Mouse (Mus musculus): ENCODE data around the gene Nde1. TPM values are rescaled to one million over a fixed set of nuclear protein-coding genes. Genes with fewer than 3 reads are reported as not detected.
"Not testable (repeated sequence)": the region's sequence is repeated elsewhere in the genome, so short reads cannot be mapped to it uniquely, and the experiment has no call there.

The Nde1 gene
- total RNA-seq (2021), result 10 to 100 TPM; 13.2 to 13.4 TPM
- long read RNA-seq, experiment 1, transcript Nde1-201 (9 exons, 2,287 nt), result major isoform, 12 of 21 reads
- long read RNA-seq, experiment 1, partial matches to known transcripts, result 4 of 21 reads
- long read RNA-seq, experiment 1, other reads (novel, unspliced or antisense), result 3 of 21 reads
- long read RNA-seq, experiment 2, transcript Nde1-201 (9 exons, 2,287 nt), result major isoform, 5 of 12 reads
- long read RNA-seq, experiment 2, partial matches to known transcripts, result 2 of 12 reads
- long read RNA-seq, experiment 2, other reads (novel, unspliced or antisense), result 3 of 12 reads

DNA sequence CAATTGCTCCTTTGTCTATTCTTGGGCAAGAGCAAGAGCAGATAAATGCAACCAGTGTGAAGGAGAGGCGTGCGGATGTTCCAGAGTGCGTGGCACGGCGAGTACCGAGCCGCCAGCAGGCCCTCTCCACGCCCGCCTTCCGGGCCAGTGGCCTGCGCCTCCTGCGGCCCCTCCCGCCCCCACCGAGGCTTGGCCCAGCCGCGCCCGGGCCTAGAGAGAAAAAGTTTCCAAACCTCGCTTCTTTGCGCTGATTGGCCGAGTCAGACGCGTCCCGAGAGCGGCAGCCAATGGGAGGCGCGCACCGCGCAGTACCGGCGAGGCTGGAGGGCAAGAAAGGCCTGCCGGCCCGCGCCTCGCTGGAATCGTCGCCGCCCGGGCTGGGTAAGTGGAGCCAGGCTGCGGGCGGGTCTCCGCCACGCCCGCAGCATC is at the start of gene Nde1, which contains the start of gene Marf1:
Nde1 (plus strand) TSS at position 288 of the 429 bp plus-strand sequence.
Marf1 (minus strand) TSS at position 364 of the 429 bp plus-strand sequence.
- DNase-seq (ENCODE audit: low spot score in 2 of 2), result peak; percentile 68 to 81

DNA sequence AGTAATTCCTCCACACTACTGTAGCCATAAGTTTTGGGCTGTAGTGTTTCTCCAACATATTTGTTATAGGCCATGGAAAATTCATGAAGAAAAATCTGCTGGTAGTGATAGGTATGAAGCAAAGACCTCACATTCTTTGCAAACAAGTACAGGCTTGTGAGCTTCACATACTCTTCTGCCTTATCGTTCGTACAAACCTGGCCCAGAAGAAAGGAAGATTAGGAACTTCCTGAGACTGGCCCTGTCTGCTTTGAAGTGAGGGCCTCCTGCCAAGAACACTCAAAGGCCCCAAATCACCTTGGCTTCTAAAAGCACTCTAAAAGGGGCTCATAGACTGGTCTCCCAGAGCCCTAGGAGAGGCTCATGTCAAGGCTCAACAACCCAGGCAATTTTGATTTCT is 45.8 kb upstream of the Nde1 start:
- DNase-seq (ENCODE audit: low spot score in 2 of 2), result no peak

DNA sequence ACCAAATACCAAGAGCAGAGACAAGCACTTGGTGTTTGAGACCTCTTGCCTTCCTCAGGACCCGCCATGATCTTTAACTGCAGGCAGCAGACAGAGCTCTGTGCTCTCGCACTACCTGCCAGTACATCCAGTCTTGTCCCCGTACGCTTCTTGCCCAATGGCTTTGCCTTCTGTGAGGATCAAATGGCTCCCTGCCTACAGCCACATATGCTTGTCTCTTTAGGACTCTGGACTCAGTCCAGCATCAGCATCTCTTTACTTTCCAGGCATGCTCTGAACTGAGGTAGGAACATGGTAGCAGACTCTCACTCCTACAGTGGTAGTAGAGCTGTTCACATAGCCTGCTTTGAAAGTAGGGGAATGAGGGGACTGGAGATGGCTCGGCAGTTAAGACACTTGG is 42.1 kb upstream of the Nde1 start:
- DNase-seq (ENCODE audit: low spot score in 2 of 2), result no peak

DNA sequence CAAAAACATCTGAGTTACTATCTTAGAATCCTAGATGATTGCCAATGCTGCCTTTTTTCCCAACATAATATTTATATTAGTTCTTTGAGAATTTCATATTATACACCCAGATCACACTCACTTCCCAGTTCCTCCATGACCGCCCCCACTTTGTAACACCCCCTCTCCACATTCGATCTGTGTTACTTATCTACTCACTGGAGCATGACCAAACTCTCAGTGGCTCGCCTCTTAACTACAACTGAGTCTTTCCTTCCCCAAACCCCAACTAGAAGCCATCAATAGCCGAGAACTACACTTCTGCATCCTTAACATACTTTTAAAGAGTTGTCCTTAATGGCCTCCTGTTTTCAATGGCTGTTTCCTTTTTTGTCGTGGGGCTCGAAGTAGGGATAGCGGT is 41.5 kb upstream of the Nde1 start:
- no peak for DNase-seq (ENCODE audit: low spot score in 2 of 2)

DNA sequence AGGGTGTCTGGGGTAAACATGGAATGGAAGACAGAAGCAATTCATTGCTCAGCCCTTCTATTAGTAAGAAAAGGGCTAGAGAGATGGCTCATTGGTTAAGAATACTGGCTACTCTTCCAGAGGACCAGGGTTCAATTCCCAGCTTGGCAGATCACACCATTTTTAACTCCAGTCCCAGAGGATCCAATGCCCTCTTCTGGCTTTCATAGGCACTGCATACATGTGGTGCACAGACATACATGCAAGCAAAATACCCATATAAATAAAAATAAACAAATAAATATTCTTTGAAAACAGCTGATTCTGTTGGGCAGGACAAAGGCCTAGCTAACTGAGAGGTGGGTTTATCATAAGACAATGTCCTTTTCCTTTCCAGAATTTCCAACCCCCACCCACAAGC is 40.5 kb upstream of the Nde1 start:
- no peak for DNase-seq (ENCODE audit: low spot score in 2 of 2)

DNA sequence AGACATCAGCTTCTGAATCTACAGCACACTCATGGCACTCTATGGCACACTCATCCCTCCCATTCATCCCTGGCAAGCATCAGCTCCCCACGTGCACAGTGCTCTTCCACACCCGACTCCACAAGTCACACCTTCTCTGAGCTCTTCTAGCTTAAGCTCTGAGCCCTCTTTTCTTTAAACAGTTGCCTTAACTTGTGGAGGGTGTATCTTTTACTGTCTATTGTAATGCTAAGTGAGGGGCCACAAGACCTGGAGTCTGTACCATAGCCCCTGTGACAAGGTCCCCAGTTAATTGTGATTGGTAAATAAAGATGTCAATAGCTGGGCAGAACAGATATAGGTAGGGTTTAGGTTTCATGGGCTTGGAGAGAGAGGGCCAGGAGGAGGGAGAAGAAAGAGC is 39.2 kb upstream of the Nde1 start:
- DNase-seq (ENCODE audit: low spot score in 2 of 2), result no peak

DNA sequence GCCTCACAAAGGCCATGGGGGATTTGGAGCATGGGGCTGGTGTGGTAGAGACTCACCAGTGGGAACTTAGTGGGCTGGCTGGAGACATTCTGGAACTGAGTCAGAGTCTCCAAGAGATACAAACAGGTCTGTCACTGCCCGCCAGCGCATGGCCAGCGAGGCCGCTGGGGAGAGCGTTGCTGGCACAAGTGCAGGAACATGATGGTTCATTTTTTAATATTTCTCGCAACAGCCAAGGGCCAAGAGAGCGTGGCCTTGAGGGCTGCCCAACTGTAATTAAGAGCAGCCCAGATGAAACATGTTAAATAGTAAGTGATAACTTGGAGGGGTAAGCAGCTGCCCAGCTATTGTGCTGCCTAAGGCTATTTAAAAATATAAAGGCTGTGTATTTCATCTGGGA is 38.4 kb upstream of the Nde1 start:
- DNase-seq (ENCODE audit: low spot score in 2 of 2), result no peak

DNA sequence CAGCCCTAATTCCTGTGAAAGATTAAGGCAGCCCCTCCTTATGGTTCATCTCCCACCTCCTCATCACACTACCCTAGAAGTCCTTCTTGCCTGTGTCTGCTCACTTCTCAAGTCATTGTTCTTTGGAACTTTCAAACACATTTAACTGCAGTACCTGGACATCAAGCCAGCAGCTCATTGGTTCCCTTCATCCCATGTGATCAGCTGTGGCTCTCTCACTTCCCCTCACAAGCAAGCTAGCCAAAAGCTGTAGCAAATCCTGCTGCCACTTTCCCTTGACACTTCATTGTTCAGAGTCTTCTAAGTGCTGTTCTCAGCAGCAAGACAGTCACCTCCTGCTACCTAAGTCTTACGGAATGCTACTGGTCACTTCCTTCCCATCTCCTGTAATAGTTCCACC is 37.8 kb upstream of the Nde1 start:
- no peak for DNase-seq (ENCODE audit: low spot score in 2 of 2)

DNA sequence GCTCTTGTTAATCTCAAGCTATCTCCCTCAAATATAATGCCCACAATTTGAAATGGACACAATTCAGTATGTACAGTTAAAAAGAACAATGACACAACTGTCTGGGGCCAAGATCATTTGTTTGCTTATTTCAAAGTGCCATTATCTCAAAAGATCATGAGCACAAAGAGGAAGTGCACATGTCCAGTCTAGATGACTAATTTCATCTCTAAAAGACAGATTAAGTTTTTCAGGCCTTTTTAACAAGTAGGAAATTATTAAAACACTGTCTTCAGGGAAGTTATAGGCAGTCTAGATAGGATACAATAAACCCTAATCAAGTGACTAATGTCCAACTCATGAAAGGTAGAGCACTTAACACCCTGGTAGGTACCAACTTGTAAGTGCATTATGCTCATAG is 34.1 kb upstream of the Nde1 start:
- no peak for DNase-seq (ENCODE audit: low spot score in 2 of 2)

DNA sequence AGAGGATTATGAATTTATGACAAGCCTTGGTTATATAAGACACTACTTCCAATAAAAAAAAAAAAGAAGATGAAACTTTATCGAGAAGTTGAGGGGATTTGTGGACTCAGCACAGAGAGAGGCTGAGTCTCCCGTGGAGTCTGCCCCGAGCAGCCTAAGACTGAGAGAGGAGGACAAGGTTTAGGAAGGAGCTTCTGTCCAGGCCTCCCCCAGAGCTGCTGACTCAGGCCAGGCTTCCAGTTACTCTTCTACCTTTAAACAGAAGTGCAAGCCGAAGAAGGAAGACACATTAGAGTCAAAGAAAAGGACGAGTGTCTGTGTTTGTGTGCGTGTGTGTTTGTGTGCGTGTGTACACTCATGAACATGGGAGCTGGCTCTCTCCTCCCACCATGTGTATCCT is 32.3 kb upstream of the Nde1 start:
- no peak for DNase-seq (ENCODE audit: low spot score in 2 of 2)

DNA sequence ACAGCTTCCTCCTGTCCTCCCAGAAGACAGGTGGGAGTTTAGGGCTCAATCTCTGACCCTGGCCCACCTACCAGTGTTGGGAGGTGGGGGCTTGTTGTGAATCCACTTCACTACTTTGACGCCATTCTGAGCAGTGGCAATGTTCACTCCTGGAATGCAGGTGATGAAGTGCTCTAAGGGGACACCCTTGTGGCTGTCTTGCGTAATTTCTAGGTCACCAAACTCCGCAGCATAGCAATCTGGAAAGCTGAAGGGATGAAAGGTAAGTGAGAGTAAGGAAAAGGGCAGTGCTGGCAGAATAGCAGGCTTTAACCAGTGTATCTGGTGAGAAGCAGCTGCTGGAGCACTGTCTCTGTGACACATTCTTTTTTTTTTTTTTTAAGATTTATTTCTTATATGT is 31.7 kb upstream of the Nde1 start:
- DNase-seq (ENCODE audit: low spot score in 2 of 2), result no peak

DNA sequence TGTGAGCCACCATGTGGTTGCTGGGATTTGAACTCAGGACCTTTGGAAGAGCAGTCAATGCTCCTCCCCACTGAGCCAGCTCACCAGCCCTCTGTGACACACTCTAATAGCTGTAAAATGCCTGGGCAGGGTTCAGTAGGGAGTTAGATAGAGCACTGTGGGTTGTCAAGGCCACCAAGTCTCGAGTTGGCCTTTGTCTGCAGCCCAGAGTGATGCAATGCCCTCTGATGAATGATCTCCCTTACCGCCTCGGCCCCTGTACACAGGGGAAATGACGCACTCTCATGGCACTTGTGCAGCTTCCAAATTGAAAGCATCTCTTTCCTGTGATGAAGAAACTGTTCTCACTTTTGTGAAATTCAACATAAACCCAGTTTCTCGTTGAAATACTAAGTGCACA is 31.2 kb upstream of the Nde1 start:
- DNase-seq (ENCODE audit: low spot score in 2 of 2), result no peak

DNA sequence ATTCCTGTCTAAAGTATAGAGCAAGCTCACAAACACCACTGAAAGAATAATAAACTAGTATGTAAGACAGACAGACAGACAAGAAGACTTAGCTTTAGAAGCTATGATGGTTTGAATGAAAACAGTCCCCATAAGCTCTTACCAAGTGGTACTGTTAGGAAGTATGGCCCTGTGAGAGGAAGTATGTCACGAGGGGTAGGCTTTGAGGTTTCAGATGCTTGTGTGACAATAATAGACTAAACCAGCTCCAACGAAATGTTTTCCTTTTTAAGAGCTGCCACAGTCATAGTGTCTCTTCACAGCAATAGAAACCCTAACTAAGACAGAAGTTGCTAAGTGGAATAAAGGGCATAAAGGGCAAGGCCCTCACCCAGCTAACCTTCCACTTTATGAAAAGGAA is 28.1 kb upstream of the Nde1 start:
- no peak for DNase-seq (ENCODE audit: low spot score in 2 of 2)

DNA sequence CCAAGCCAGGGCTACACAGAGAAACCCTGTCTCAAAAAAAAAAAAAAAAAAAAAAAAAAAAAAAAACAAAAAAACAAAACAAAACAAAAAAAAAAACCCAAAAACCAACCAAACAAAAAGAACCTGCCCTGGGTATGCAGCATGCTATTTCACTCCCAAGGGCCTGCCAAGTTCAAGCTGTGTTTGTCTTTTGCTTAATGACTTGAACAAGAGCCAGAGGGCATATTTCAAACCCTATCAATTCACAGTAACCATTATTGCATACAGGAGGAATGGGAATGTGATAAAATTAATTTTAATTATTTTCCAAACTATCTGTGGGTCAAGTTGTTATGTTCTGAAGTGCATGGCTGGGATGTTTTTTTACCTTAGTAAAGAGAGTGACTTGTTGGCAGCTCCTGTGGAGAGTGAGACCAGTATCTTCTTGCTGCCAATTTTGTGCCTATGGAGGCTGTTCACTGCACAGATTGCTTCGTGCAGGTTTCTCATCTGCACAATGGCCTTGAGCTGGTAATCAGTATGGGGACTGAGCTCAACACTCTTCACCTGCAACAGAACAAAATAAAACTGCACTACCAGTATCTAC is 25.0 kb upstream of the Nde1 start:
- no peak for DNase-seq (ENCODE audit: low spot score in 2 of 2)

DNA sequence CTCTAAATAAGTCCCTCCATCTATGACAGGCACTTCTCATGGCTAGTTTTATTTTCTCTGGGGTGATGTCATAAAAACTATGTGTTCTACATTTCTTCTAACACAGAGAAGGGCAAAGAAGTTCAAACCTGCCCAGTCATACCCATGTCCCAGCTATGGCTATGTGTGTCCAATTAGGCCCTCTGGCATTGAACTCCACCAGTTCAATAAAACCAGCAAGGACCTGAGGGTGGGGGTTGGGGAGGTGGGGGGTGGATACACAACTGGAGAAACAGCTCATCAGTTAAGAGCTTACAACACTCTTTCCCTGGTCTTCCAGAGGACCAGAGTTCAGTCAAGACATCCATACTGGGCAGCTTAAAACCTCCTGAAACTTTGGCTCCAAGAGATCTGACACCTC is 24.0 kb upstream of the Nde1 start:
- no peak for DNase-seq (ENCODE audit: low spot score in 2 of 2)

DNA sequence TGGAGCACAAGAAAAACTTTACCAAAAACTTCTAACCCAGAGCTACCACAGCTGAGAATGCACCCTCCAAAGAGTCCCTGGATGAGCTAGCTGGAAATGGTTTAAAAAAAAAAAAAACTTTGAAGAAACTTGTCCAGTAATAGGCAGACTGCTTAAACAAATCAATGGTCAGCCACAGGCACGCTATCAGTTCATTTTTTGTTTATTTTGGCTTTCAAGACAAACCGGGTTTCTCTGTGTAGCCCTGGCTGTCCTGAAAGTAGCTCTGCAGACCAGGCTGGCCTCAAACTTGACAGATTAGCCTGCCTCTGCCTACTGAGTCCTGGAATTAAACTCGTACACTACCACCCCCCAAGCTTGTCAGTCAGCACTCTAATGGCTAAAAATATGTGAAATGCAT is 19.8 kb upstream of the Nde1 start:
- DNase-seq (ENCODE audit: low spot score in 2 of 2), result no peak

DNA sequence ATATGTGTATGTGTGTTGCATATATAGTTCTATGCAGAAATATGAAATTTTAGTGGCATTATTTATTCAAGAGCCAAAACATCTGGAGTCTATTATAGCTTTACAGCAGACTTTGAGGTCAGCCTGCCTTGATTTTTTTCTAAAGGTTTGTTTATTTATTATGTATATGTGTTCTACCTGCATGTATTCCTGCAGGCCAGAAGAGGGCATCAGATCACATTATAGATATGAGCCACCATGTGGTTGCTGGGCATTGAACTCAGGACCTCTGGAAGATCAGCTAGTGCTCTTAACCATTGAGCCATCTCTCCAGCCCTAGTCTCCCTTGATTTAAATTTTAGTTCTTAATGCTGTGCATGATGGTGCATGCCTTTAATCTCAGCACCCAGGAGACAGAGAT is 15.4 kb upstream of the Nde1 start:
- DNase-seq (ENCODE audit: low spot score in 2 of 2), result no peak

DNA sequence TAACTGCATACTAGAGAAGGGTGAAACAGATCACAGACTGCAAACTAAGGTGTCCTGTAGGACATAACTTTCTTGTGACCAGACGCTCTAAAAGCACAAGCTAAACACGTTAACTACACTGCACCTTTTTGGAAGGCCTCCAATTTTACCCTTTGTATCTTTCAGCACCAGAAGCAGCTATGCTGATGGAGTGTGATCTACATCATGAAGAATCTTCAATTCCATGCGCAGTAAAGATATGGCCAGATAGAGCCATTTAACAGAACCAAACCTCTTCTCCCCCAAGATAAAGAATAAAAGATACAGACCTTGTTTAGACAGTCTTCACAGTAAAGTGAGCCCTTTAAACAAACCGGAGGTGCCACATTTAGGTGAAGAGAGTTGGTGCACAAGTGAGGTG is 11.4 kb upstream of the Nde1 start:
- no peak for DNase-seq (ENCODE audit: low spot score in 2 of 2)

DNA sequence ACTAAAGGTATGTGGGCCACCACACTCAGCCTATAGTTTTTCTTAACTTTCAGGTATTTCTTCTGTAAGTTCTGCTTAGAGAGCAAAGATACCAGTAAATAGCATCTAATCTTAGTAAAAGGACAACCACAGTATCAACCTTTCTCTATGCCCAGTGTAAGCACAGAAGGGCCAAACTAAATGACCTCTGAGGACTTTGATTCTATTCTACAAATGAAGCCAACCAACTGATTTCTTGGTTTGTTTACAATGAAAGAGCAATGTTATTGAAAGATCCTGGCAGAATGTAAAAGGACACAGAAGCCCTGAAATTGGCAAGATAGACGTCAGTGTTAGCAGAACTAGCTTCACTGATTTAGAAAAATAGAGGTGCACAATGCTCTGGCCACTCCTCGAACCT is 7.4 kb upstream of the Nde1 start:
- not testable (repeated sequence) for DNase-seq (ENCODE audit: low spot score in 2 of 2)

DNA sequence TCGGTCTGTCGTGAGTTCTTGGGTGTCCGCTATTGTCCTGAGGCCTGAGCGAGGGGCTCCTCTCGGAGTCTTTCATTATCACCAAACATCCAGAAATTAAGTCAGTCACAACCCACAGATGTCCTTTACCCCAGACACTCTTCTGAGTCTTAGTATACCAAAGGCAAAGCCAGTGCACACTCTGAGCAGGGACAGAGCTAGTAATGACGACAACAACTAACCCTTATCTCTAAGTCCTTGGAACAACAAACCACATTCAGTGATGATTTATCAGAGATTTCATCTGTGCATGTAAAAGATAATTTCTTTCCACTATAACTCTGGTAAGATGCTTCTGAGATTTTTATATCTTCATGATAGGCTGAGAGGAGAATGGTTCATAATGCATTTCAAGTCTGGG is 6.8 kb upstream of the Nde1 start:
- DNase-seq (ENCODE audit: low spot score in 2 of 2), result no peak

DNA sequence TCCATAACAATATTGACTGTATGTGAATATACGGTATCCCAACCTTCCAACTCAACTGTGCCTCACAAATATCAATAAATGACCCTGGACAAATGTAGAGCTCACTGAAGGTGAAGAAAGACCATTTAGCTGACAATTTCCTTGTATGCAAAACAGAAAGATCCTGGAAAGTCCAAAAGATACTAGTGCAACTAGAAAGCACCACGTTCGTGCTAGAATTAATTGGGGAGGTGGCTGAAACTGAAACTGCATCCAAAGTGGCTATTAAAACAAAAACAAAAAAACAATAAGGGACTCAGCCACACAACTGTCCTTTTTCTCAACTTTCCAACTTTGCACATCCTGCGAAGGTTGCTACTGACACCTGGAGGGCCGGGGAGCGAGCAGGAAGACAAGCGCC is 4.5 kb upstream of the Nde1 start:
- no peak for DNase-seq (ENCODE audit: low spot score in 2 of 2)

DNA sequence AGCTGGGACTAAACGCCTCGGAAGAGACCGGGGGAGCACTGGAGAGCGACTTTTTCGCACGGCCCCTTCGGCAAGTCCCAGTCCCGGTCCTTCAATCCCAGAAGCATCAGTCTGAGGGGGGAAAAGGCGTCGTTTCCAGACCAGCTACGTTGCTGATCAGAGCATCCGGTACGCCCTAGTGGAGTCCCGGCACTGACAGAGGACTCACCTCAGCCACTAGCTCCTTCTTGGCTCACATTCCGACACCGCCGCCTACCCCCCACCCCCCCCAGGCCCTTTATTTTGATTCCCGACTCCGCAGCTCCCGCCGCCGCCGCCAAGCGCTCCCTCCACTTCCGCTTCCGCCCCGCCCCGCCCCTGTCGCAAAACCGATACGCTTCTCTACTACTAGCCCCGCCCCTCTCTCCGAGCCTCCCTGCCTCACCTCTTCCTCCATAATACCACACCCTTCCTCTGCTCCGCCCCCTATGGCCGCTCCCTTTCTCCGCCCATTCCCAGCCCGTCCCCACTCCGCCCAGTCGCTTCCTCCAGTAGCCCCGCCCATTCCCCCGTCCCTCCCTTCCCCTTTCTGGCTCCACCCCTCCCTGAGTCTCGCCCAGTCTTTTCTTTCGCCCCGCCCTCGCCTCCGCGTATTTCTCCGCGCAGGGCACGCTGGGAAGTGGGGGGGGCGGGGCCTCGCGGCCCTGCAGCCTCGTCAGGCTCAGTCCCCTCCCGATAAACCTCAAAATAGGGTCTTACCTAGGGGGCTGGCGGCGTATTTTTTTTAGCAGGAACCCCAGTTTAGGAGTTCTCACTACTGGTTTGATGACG is 3.9 kb upstream of the Nde1 start:
- peak; percentile 98 to 99 for DNase-seq (ENCODE audit: low spot score in 2 of 2)
